Mouse (Mus musculus) induced T-regulatory cell, adult 2 months (primary cell): ENCODE results near the gene Btbd18.

Experiments
- DNase-seq: peaks from one replicate; pipeline ENCODE4 v3.0.0-alpha.2; 2012; ENCODE audit warnings: low read depth

Gene Btbd18

DNA sequence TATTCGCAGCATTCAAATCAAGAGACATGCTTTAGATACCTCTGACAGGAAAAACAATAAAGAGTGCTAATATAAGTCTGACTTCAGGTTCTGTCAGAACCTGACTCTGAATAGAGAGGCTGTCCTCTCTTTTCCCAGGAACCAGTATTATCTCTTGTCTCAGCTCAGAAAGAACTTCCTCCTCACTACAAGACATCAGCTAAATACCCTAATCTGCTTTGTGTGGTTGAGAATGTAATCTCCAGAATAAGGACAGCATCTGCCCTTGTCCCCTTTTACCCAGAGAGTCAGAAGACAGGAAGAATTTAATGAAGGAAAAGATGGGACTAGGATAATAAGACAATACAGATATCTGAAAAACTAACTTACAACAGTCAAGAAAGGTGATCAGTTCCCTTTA, 44.6 kb downstream of the Btbd18 start:
- no peak for DNase-seq

DNA sequence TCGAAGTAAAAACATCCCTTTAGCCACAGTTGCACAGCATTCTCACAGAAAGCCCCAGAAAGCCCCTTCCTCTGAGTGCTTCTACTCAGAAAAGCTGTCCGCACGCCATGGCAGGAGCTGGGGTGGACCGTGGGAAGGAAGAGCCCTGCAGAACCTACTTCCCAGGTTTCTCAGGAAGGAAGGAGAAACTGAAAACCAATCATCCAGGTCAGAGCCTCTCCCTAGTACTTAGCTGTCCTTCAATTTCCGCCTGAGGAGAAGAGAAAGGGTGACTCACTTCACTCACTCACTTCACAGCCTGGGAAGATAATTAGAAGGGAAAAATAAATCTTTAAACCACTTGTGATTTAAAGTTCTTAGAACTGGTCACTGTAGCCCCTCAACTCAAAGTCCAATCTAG, 45.5 kb downstream of the Btbd18 start:
- DNase-seq = no peak

DNA sequence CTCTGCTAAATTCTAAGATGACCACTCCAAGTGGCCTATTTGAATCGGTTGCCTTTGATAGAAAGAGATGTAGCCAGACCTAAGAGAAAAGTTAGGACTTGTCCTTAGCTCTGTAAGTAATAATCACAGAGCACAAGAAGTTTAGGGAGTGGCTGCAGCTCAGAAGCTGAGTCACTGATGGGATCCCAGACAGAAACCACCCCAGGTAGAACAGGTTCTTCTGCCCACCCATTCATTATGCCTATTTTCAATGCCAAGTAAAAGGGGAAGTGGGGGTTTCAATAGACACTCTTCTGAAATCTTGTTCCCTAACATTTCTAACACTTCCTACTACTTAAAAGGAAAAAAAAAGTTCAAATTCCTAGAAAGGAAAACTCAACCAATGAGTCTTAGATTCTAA, 46.4 kb downstream of the Btbd18 start:
- DNase-seq = no peak

DNA sequence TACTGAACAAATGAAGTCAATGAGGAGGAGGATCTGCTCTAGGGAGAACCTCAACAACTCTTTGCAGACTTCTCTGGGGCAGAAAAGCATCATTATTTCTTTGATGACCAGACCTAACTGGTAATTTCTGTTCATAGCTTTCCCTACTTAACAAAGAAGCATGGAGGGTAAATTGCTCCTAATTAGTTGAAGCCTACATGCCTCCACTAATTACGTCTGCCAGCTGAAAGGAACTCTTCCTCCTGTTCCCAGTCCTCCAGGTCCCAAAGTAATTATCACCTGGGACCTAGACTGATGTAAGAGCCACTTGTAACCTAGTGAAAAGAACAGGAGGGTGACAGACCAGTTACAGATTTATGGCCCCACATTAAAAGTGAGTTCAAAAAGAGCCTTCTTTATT, 48.6 kb downstream of the Btbd18 start:
- no peak for DNase-seq

DNA sequence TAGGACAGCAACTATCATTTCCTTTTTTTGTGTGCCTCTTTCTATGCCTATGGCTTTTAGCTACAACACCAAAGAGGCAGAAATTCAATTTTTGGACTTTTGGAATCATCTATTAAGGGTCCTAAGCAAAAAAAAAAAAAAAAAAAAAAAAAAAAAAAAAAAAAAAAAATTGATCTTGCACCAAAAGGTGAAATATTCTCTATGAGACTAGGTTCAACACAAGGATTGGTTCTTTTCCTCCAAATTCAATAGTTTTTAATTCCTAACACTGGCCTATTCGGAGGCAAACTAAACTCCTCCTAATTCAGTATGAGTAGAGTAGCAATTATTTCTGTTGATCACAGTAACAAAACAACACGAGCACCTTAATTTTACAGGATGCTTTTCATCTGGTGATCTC, 53.0 kb downstream of the Btbd18 start:
- no peak for DNase-seq

DNA sequence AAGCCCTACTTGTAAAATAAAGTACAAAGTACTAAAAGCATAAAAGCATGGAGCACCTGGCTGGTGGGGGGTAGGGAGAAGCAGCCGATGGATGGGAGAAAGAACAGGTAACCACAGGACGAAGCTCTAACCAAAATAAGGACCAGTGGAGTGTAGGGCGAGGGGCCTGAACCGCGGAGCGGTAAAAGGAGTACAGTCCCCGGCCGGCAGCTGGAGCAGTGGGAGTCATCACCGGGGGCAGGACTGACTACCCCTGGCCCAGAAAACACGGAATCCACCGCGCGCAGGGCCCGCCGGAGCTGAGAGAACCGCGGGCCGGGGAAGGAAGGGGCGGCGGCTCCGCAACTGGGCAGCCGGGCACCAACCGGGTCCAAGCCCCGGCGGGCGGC, 55.5 kb downstream of the Btbd18 start:
- DNase-seq = no peak

DNA sequence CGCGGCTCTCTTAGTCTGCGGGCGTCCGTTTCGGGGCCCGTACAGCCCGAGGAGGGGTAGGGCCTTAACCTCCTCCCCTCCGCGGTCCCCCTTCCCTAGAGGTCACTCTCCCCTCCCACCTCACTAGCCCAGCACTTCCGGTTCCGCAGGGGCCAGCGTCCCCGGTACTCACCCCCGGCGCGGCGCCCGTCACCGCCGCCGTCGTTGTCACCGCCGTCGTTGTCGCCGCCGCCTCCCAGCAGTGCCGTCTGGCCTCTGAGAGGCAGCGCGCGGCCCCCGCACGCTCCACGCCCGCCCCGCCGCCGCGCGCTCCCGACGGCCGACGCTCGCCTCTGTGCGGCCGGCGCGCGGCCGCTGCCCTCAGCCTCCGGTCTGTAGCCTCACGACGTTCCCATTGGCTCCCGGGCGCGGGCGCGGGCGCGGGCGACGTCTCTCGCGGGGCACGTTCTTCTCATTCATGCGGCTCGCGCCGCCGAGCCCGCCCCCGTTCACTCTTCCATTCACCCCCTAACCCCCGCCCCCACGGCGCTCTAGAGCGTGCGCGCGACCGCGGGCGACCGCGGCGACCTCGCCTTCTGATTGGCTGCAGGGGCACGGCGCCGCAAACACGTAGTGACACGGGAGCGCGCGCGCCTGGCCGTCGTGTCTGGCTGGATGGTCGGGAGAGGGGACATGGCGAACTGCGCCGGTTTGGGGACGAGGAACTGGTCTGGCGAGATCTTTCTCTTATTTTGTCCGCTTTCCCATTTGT, 56.1 kb downstream of the Btbd18 start, which contains the start of gene Zdhhc5:
Gene Zdhhc5, minus strand, starts transcription at position 370 of the 751 bp plus-strand sequence.
- peak; percentile 99 for DNase-seq

DNA sequence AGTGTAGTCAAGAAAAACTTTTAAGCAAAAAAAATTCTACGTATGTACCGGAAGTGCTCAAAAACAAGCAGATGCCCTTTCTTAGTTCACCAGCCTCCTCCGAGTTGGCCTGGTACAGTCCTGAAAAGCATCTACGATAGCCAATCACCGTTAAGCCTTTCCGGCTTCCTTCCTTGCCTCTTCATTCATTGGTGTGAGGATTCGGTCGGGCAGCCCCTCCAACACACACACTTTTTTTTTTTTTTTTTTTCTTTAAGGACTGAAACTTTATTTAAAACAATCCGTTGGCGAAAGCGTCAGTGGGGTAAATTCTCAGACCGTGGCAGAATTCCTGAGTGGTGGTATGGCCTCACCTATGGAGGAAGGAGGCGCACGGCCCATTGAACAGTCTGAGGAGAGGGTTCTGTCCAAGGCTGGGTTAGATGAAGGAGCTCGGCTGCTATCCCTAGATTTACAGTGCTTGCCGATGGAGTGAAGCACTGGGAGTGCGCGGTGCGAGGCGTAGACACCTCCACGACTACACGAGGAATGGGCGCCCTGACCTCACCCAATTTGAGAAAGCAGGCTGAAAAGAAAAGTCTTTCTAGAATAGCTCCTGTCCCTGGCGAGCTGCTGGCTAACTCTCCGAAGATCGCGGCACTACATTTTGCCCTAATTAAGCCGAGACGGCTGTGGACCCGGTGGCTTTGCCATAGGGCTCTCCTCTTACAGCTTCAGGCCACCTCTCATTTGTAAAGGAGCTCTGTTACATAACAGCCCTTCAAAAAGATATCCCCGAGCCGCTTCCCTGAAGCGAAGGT, 56.9 kb downstream of the Btbd18 start:
- DNase-seq = no peak

DNA sequence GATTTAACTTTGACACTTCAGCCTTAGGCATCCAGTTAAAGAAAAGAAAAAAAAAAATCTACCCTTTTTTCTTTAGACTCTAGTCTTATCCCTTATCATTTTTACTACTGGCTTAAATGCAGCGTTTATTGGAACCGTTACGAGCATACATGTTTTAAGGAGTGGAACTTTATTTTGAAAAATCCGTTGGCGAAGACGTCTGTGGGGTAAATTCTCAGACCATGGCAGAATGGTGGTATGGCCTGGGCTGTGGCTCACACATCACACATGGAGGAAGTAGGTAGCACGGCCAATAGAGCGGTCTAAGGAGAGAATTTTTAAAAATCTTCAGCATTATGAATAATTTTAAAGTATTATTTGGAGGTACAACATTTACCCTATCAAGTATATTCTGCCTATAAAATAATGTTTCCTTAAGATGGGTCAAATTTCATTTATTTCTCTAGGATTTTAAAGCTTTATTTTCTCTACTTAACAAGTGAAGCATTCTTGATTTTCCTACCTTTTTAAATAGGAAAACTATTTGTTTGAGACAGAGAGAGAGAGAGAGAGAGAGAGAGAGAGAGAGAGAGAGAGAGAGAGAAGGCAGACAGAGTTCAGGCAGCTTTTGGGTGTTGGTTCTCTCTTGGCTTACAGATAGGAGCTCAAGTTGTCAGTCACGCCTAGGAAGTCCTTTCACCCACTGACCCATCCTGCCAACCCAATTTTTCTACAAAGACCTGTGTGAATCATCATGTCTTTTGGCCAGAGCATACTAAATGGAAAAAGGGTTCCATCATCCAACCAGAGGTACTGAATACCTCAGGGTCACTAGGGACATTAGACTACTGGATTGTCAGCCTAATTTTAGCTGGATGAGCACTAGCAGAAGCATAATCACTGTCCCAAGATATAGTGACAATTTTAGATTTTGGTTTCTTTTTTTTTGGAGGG, 57.8 kb downstream of the Btbd18 start:
- peak; percentile 23 for DNase-seq

DNA sequence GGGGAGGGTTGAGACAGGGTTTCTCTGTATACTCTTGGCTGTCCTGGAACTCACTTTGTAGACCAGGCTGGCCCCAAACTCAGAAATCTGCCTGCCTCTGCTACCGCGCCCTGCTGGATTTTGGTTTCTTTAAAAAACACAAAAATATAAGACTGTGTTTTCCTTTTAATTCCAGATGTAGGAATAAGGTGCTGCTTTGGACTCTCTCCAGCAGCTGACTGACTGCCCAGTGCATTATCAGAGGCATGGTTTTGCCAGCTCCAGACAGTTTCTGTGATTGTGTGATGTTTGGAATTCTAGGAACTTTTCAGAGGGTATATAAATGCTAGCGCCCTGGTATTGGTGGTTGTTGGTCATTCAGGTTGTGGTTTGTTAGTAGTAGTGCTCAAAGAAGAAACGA, 58.5 kb downstream of the Btbd18 start:
- DNase-seq = no peak
